Mouse (Mus musculus) erythroblast, adult 5-6 weeks (primary cell): ENCODE measurements around the gene Olfr905. TPM values are rescaled to one million over a fixed set of nuclear protein-coding genes. Genes with fewer than 3 reads are reported as not detected.

Source experiments
- ATAC-seq: replicated peaks from 2 replicates; pipeline ENCODE4 v1.8.0; 2016; ENCODE audit warnings: moderate number of reproducible peaks, mild to moderate bottlenecking, moderate TSS enrichment, inconsistent platforms; ENCODE audit not compliant: poor library complexity, low FRiP score, severe bottlenecking
- total RNA-seq, 2 experiments: library from RNA; stranded (forward) in 1 of 2; stranded (reverse) in 1 of 2; fragments of 150-400 nt in 1 of 2; fragments of 200-764, 138-1000 nt in 1 of 2; gene quantifications; 2 replicates each; pipeline versions ENCODE4 v1.2.3 to v1.2.4; 2015 to 2017; ENCODE audit warnings: low replicate concordance in 2 of 2

Gene Olfr905
- not detected in 2 replicates for total RNA-seq (2015; ENCODE audit: low replicate concordance)
- not detected in 2 replicates for total RNA-seq (2017; ENCODE audit: low replicate concordance)

DNA sequence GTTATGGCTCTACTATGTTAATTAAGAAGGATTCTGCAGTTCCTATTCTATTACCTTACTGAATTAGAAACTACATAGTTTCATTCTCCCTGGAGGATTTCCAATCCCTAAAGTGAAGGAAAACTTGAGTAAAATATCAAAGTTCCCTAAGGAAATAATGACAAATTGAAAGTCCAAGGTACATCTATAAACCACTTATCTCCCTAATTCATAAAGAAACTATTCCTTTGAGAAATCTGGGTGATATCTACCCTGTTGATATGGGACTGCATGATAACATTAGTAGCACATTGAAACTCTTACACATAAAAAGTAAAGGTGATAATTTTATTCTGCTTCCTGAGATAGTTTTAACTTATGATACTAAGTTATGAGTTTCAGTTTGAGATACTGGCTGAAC is at the start of gene Olfr905:
Gene Olfr905, plus strand, starts transcription at position 301 of the 400 bp plus-strand sequence.
- ATAC-seq, result no peak

DNA sequence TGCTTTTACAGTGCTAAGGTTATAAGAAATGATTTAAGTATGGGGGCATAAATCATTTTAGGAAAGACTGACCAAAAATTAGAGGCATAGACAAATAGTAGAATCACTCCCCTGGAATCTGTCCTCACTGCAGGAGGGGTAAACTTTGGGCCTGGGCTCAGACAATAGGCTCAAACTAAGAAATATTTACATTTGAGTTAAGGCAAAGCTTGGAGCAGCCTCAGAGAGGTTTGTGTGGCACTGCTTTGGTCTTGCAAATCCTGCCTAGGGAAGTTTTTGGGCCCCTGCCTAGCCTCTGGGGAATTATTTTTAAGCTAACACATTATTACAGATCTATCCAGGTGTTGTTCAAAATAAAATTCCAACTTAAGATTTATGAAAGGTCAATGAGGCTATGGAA is 47.1 kb upstream of the Olfr905 start:
- ATAC-seq, result no peak

DNA sequence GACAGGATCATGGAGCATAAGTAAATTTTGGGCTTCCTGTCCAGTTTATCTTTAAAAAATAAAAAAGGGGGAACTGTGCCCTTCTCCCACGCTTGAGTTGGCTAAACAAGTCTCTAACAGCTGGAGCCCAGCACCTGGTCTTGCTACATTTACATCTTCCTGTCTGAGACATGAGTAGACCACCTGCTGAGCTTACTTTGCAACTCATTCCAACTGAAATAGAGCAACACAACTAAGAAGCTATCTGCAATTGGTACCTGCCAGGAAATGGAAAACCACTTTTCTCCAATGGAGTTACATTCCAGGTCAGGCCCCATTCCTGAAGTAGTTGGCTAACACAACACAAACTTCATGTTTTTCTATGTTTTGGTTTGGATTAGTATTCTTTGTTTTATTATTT is 43.9 kb upstream of the Olfr905 start:
- ATAC-seq, result no peak

DNA sequence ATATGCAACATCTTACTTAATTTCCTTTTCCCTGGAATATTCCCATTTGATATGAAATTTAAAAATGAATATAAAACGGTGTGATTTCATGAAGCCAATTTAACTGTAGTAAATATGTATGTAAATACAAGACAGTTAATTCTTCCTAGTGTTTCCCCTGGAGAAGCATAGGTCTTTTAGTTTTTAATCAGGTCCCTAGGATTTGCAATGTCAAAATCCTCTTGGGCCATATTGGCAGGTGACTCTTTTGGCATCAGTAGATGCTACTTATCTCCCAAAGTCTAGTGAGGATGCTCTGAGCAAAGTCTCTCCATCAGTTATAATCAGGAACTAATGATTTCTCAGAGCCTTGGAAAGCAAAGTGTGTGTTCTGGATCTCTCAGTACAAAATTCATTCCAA is 41.8 kb upstream of the Olfr905 start, which contains the start of gene Olfr901:
Gene Olfr901, plus strand, starts transcription at position 301 of the 400 bp plus-strand sequence.
- no peak for ATAC-seq

DNA sequence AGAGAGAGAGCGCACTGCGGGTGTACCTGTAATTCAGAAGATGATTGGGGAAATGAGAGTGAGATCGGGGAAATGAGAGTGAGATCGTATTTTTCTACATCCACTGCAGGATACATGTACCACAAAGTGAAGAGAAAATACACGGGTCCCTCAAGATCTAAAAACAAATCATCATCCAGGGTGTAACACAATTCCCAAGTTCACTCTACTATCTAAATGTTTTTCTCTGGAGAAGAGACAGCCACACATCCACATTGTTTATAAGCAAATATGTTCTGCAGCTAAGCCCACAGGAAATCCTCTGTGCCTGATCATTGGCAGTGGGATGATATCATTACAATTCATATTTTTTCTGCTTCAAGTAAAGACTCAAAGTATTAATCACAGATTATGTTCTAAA is 23.6 kb upstream of the Olfr905 start, which contains the start of gene Olfr902:
Gene Olfr902, plus strand, starts transcription at position 301 of the 400 bp plus-strand sequence.
- ATAC-seq, result no peak

DNA sequence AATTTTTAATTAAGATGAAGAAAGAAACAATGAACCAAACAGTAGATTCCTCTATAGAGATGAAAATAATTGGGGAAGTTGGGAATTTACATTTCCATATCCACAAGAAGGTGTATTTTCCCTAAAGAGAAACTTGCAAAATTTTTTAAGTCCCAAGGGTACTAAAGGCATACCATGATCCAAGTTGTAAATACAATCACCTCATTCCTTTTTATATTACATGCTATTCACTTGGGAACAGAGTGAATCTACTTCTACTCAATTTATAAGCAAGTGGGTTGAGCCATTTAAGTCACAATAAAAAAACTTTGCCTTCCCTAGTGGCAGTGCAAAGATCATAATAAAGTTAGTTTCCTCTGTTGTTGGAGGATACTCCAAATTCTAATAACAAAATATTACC is 8.1 kb upstream of the Olfr905 start, which contains the start of gene Olfr904:
Gene Olfr904, plus strand, starts transcription at position 301 of the 400 bp plus-strand sequence.
- no peak for ATAC-seq

DNA sequence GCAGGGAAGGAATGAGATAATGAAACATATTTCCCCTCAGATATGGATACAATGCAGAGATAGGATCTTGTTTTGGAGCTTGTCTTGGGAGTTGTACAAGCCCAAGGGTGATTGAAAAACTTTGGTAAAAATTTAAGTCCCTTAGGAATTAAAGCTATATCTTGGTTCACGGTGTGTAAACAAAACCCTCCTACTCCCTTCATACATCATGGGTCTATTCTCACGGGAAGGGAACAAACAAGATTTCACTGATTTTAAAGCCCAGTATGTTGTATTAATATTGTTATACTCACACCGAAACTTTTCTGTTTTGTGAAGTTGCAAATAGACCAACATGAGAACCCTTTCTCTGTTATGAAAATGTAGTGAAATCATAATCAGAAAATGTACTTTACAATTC is 15.9 kb downstream of the Olfr905 start, which contains the start of gene Olfr906:
Gene Olfr906, plus strand, starts transcription at position 301 of the 400 bp plus-strand sequence.
- ATAC-seq, result no peak

DNA sequence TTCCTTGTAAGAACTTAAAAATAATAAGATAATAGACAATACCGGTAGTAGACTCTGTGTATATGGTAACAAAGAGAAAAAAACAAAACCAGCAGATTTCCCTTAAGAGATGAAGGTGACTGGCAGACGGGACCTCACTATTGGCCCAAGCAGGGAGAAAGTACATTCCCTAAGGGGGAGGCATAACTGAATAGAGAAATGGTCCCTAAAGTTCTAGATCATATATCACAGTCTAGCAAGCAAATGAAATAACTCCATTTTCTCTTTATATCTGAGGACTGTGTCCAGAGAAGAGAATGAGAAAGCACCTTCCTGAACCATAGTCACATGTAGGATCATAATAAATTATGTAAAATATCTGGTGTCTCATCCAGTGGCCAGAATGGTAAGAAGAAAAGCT is 24.6 kb downstream of the Olfr905 start, which contains the start of gene Olfr907:
Gene Olfr907, plus strand, starts transcription at position 301 of the 400 bp plus-strand sequence.
- ATAC-seq, result no peak

DNA sequence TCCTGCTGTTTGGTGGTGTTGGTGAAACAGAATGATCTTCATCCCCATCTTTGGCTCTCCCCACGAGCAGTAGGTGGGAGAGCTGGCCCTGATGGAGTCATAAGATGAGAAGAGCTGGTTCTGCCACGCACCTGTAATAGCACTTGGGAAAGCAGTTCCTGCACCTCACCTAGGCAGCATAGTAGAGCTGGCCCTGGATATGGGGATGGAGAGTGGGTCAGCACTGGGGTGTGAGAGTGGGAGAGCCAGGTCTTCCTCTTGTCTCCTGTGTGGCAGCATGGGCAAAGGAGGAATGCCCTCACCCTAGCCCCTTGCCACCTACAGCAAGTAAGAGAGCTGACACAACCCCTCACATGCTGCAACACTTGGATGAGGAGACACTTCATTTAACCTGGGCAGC is 41.4 kb downstream of the Olfr905 start:
- no peak for ATAC-seq

DNA sequence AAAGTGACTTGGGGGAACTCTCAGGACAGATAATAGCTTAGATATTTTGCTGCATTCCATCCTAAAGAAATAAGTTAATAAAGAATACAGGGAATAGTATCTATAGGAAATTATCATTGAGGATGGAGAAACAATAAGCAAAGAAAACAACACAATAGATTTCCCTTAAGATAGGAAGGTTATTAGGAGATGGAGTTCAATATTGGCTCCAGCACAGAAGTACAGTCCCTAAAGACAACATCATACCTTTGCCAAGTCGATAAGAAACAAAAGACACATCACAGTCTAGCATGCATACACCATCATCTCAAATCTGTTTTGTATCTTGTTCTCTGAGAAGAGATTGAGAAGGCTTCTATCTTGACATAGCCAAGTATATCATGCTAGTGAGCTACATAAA is 50.4 kb downstream of the Olfr905 start, which contains the start of gene Olfr911-ps1:
Gene Olfr911-ps1, plus strand, starts transcription at position 301 of the 400 bp plus-strand sequence.
- no peak for ATAC-seq

Other genes with a start within 250 kb of the Olfr905 start
- gene Olfr143, start 218.3 kb upstream of the Olfr905 start, total RNA-seq (2015; ENCODE audit: low replicate concordance), result not detected in 2 replicates
- not detected in 2 replicates for gene Olfr143, start 218.3 kb upstream of the Olfr905 start, total RNA-seq (2017; ENCODE audit: low replicate concordance)
- gene Olfr895, start 203.3 kb upstream of the Olfr905 start, total RNA-seq (2015; ENCODE audit: low replicate concordance), result not detected in 2 replicates
- not detected in 2 replicates for gene Olfr895, start 203.3 kb upstream of the Olfr905 start, total RNA-seq (2017; ENCODE audit: low replicate concordance)
- gene Olfr896-ps1, start 180.0 kb upstream of the Olfr905 start, total RNA-seq (2015; ENCODE audit: low replicate concordance), result not detected in 2 replicates
- not detected in 2 replicates for gene Olfr896-ps1, start 180.0 kb upstream of the Olfr905 start, total RNA-seq (2017; ENCODE audit: low replicate concordance)
- not detected in 2 replicates for gene Olfr25, start 142.0 kb upstream of the Olfr905 start, total RNA-seq (2015; ENCODE audit: low replicate concordance)
- not detected in 2 replicates for gene Olfr25, start 142.0 kb upstream of the Olfr905 start, total RNA-seq (2017; ENCODE audit: low replicate concordance)
- not detected in 2 replicates for gene Olfr898, start 122.7 kb upstream of the Olfr905 start, total RNA-seq (2015; ENCODE audit: low replicate concordance)
- 0.14 TPM in 1 of 2 replicates, not detected in the other for gene Olfr898, start 122.7 kb upstream of the Olfr905 start, total RNA-seq (2017; ENCODE audit: low replicate concordance)
- not detected in 2 replicates for gene Olfr250, start 104.2 kb upstream of the Olfr905 start, total RNA-seq (2015; ENCODE audit: low replicate concordance)
- gene Olfr250, start 104.2 kb upstream of the Olfr905 start, total RNA-seq (2017; ENCODE audit: low replicate concordance), result not detected in 2 replicates
- not detected in 2 replicates for gene Olfr251, start 94.0 kb upstream of the Olfr905 start, total RNA-seq (2015; ENCODE audit: low replicate concordance)
- not detected in 2 replicates for gene Olfr251, start 94.0 kb upstream of the Olfr905 start, total RNA-seq (2017; ENCODE audit: low replicate concordance)
- gene Olfr147, start 69.4 kb upstream of the Olfr905 start, total RNA-seq (2015; ENCODE audit: low replicate concordance), result not detected in 2 replicates
- gene Olfr147, start 69.4 kb upstream of the Olfr905 start, total RNA-seq (2017; ENCODE audit: low replicate concordance), result not detected in 2 replicates
- not detected in 2 replicates for gene Olfr901, start 41.7 kb upstream of the Olfr905 start, total RNA-seq (2015; ENCODE audit: low replicate concordance)
- gene Olfr901, start 41.7 kb upstream of the Olfr905 start, total RNA-seq (2017; ENCODE audit: low replicate concordance), result not detected in 2 replicates
- not detected in 2 replicates for gene Olfr902, start 23.5 kb upstream of the Olfr905 start, total RNA-seq (2015; ENCODE audit: low replicate concordance)
- gene Olfr902, start 23.5 kb upstream of the Olfr905 start, total RNA-seq (2017; ENCODE audit: low replicate concordance), result not detected in 2 replicates
- not detected in 2 replicates for gene Olfr904, start 8.0 kb upstream of the Olfr905 start, total RNA-seq (2015; ENCODE audit: low replicate concordance)
- gene Olfr904, start 8.0 kb upstream of the Olfr905 start, total RNA-seq (2017; ENCODE audit: low replicate concordance), result not detected in 2 replicates
- not detected in 2 replicates for gene Olfr906, start 16.0 kb downstream of the Olfr905 start, total RNA-seq (2015; ENCODE audit: low replicate concordance)
- gene Olfr906, start 16.0 kb downstream of the Olfr905 start, total RNA-seq (2017; ENCODE audit: low replicate concordance), result not detected in 2 replicates
- not detected in 2 replicates for gene Olfr907, start 24.7 kb downstream of the Olfr905 start, total RNA-seq (2015; ENCODE audit: low replicate concordance)
- gene Olfr907, start 24.7 kb downstream of the Olfr905 start, total RNA-seq (2017; ENCODE audit: low replicate concordance), result not detected in 2 replicates
- gene Olfr911-ps1, start 50.5 kb downstream of the Olfr905 start, total RNA-seq (2015; ENCODE audit: low replicate concordance), result not detected in 2 replicates
- not detected in 2 replicates for gene Olfr911-ps1, start 50.5 kb downstream of the Olfr905 start, total RNA-seq (2017; ENCODE audit: low replicate concordance)
- gene Olfr910, start 66.7 kb downstream of the Olfr905 start, total RNA-seq (2015; ENCODE audit: low replicate concordance), result not detected in 2 replicates
- not detected in 2 replicates for gene Olfr910, start 66.7 kb downstream of the Olfr905 start, total RNA-seq (2017; ENCODE audit: low replicate concordance)
- gene Olfr912, start 109.1 kb downstream of the Olfr905 start, total RNA-seq (2015; ENCODE audit: low replicate concordance), result not detected in 2 replicates
- gene Olfr912, start 109.1 kb downstream of the Olfr905 start, total RNA-seq (2017; ENCODE audit: low replicate concordance), result not detected in 2 replicates
- not detected in 2 replicates for gene Olfr913, start 121.7 kb downstream of the Olfr905 start, total RNA-seq (2015; ENCODE audit: low replicate concordance)
- gene Olfr913, start 121.7 kb downstream of the Olfr905 start, total RNA-seq (2017; ENCODE audit: low replicate concordance), result not detected in 2 replicates
- not detected in 2 replicates for gene Olfr914, start 134.0 kb downstream of the Olfr905 start, total RNA-seq (2015; ENCODE audit: low replicate concordance)
- gene Olfr914, start 134.0 kb downstream of the Olfr905 start, total RNA-seq (2017; ENCODE audit: low replicate concordance), result not detected in 2 replicates
- not detected in 2 replicates for gene Olfr916, start 188.8 kb downstream of the Olfr905 start, total RNA-seq (2015; ENCODE audit: low replicate concordance)
- not detected in 2 replicates for gene Olfr916, start 188.8 kb downstream of the Olfr905 start, total RNA-seq (2017; ENCODE audit: low replicate concordance)
- not detected in 2 replicates for gene Olfr917, start 194.7 kb downstream of the Olfr905 start, total RNA-seq (2015; ENCODE audit: low replicate concordance)
- gene Olfr917, start 194.7 kb downstream of the Olfr905 start, total RNA-seq (2017; ENCODE audit: low replicate concordance), result not detected in 2 replicates
- not detected in 2 replicates for gene Olfr918, start 203.5 kb downstream of the Olfr905 start, total RNA-seq (2015; ENCODE audit: low replicate concordance)
- gene Olfr918, start 203.5 kb downstream of the Olfr905 start, total RNA-seq (2017; ENCODE audit: low replicate concordance), result not detected in 2 replicates
- not detected in 2 replicates for gene Olfr919, start 232.6 kb downstream of the Olfr905 start, total RNA-seq (2015; ENCODE audit: low replicate concordance)
- not detected in 2 replicates for gene Olfr919, start 232.6 kb downstream of the Olfr905 start, total RNA-seq (2017; ENCODE audit: low replicate concordance)
- gene Vwa5a, start 247.2 kb downstream of the Olfr905 start, total RNA-seq (2015; ENCODE audit: low replicate concordance), result 24.4 and 37.2 TPM in 2 replicates
- 38.8 and 52.7 TPM in 2 replicates for gene Vwa5a, start 247.2 kb downstream of the Olfr905 start, total RNA-seq (2017; ENCODE audit: low replicate concordance)